Mouse (Mus musculus) ES-CJ7 (cell line): ENCODE data around the gene Serpinb9g.
"Not testable (repeated sequence)": the region's sequence is repeated elsewhere in the genome, so short reads cannot be mapped to it uniquely, and the experiment has no call there.

Experiments
- DNase-seq: peaks from one replicate; pipeline ENCODE4 v3.0.0; 2011; ENCODE audit warnings: low read depth, low spot score

Serpinb9g gene

GRCm38 (mm10) chr13:33484490-33484889 is at the start of gene Serpinb9g:
TSS of gene Serpinb9g (plus strand) at chr13:33484790.
- DNase-seq: not testable (repeated sequence)

GRCm38 (mm10) chr13:33483872-33484271 is 718 bp upstream of the Serpinb9g start:
- DNase-seq: not testable (repeated sequence)

GRCm38 (mm10) chr13:33524629-33525028 is 40.0 kb downstream of the Serpinb9g start:
- DNase-seq: no peak

- no peak for DNase-seq
Measured at GRCm38 (mm10) chr13:33532814-33533213, 48.2 kb downstream of the Serpinb9g start.
